Mouse (Mus musculus) CH12.LX (cell line): Measurements from ENCODE around the gene Chic1. TPM values are rescaled to one million over a fixed set of nuclear protein-coding genes. Genes with fewer than 3 reads are reported as not detected.

Source experiments
- DNase-seq: peaks from one replicate; pipeline ENCODE4 v3.0.0-alpha.2; 2013; ENCODE audit errors: extremely low read depth
- H3K27ac ChIP-seq: 2 replicates; pipeline ENCODE4 v1.5.1; 2012; ENCODE audit warnings: low read depth, mild to moderate bottlenecking, control low read depth, moderate library complexity; ENCODE audit not compliant: insufficient read depth
- H3K27me3 ChIP-seq: replicated peaks from 2 replicates; pipeline ENCODE3; 2012; ENCODE audit warnings: inconsistent platforms
- H3K36me3 ChIP-seq, 2 experiments: replicated peaks in 1 of 2; 2 replicates each; pipeline versions ENCODE3 to v1.6.1; 2012; ENCODE audit warnings: inconsistent platforms in 1 of 2, low read length in 1 of 2, mild to moderate bottlenecking in 1 of 2, mixed read lengths in 1 of 2, moderate library complexity in 1 of 2; ENCODE audit not compliant: control insufficient read depth in 1 of 2, insufficient read depth in 1 of 2
- H3K4me1 ChIP-seq, 2 experiments: 2 replicates each; pipeline ENCODE4 v1.6.1; 2012; ENCODE audit warnings: inconsistent platforms in 1 of 2, moderate library complexity in 1 of 2; ENCODE audit not compliant: insufficient read depth in 2 of 2, control insufficient read depth in 1 of 2
- H3K4me2 ChIP-seq: 2 replicates; pipeline ENCODE4 v1.6.1; 2012; ENCODE audit warnings: low read depth, mild to moderate bottlenecking, control low read depth; ENCODE audit not compliant: poor library complexity, insufficient read depth, severe bottlenecking
- H3K4me3 ChIP-seq, 3 experiments: fragments of 150-350 bp in 1 of 3; sonication (generic) in 1 of 3; replicated peaks in 1 of 3; 2 replicates each; pipeline versions ENCODE3 to v1.5.1; 2011 to 2012; ENCODE audit warnings: low read depth in 2 of 3, low read length in 2 of 3, mild to moderate bottlenecking in 2 of 3, moderate library complexity in 2 of 3, control low read depth in 1 of 3, improper control_type of control experiment in 1 of 3, inconsistent platforms in 1 of 3, mixed read lengths in 1 of 3; ENCODE audit not compliant: poor library complexity in 1 of 3
- H3K79me2 ChIP-seq: replicated peaks from 2 replicates; pipeline ENCODE4 v1.6.1; 2012; ENCODE audit warnings: mild to moderate bottlenecking, moderate library complexity; ENCODE audit not compliant: control insufficient read depth, poor library complexity, insufficient read depth, severe bottlenecking; ENCODE audit errors: extremely low read depth
- H3K9ac ChIP-seq: 2 replicates; pipeline ENCODE4 v1.6.1; 2012; ENCODE audit warnings: low read depth, mild to moderate bottlenecking, control low read depth, moderate library complexity; ENCODE audit not compliant: insufficient read depth
- H3K9me3 ChIP-seq: replicated peaks from 2 replicates; pipeline ENCODE3; 2012; ENCODE audit warnings: low read length, inconsistent platforms, mixed read lengths
- CHD2 ChIP-seq: IDR thresholded peaks from 2 replicates; pipeline ENCODE4 v1.6.1; 2011; ENCODE audit warnings: low read length, improper control_type of control experiment
- CTCF ChIP-seq, 2 experiments: IDR thresholded peaks in 1 of 2; conservative IDR thresholded peaks in 1 of 2; 2 replicates each; pipeline ENCODE4 v1.5.1; 2011 to 2012; ENCODE audit warnings: low read depth in 2 of 2, low read length in 2 of 2, improper control_type of control experiment in 1 of 2, inconsistent platforms in 1 of 2, mild to moderate bottlenecking in 1 of 2, moderate library complexity in 1 of 2
- E2F4 ChIP-seq: IDR thresholded peaks from 2 replicates; pipeline ENCODE4 v1.6.1; 2011; ENCODE audit warnings: low read depth, low read length, improper control_type of control experiment; ENCODE audit not compliant: insufficient replicate concordance
- ETS1 ChIP-seq: conservative IDR thresholded peaks from 2 replicates; pipeline ENCODE4 v1.6.1; 2012; ENCODE audit warnings: low read depth, mild to moderate bottlenecking, inconsistent platforms, low read length, improper control_type of control experiment, moderate library complexity
- GABPA ChIP-seq: IDR thresholded peaks from 2 replicates; pipeline ENCODE4 v1.6.1; 2012; ENCODE audit warnings: low read depth, low read length, improper control_type of control experiment, inconsistent platforms; ENCODE audit not compliant: insufficient replicate concordance
- HCFC1 ChIP-seq: IDR thresholded peaks from 2 replicates; pipeline ENCODE4 v1.6.1; 2012; ENCODE audit warnings: low read depth, mild to moderate bottlenecking, inconsistent platforms, low read length, improper control_type of control experiment
- IRF4 ChIP-seq: IDR thresholded peaks from 2 replicates; pipeline ENCODE4 v1.6.1; 2014; ENCODE audit warnings: low read depth, mild to moderate bottlenecking, inconsistent platforms, low read length, improper control_type of control experiment
- KAT2A ChIP-seq: IDR thresholded peaks from 2 replicates; pipeline ENCODE4 v1.6.1; 2012; ENCODE audit warnings: low read length, improper control_type of control experiment, inconsistent platforms; ENCODE audit not compliant: insufficient replicate concordance
- MAFK ChIP-seq: IDR thresholded peaks from 2 replicates; pipeline ENCODE4 v1.6.1; 2011; ENCODE audit warnings: low read length, improper control_type of control experiment; ENCODE audit not compliant: insufficient replicate concordance
- NRF1 ChIP-seq: IDR thresholded peaks from 2 replicates; pipeline ENCODE4 v1.6.1; 2014; ENCODE audit warnings: low read depth, mild to moderate bottlenecking, inconsistent platforms, low read length, improper control_type of control experiment, moderate library complexity
- PAX5 ChIP-seq: IDR thresholded peaks from 2 replicates; pipeline ENCODE4 v1.6.1; 2012; ENCODE audit warnings: low read length, inconsistent platforms, mixed read lengths
- POLR2A ChIP-seq: IDR thresholded peaks from 2 replicates; pipeline ENCODE4 v1.6.1; 2011; ENCODE audit warnings: low read depth, mild to moderate bottlenecking, improper control_type of control experiment, low read length
- POLR2AphosphoS2 ChIP-seq: IDR thresholded peaks from 2 replicates; pipeline ENCODE4 v1.6.1; 2011; ENCODE audit warnings: low read depth, low read length, improper control_type of control experiment
- SIN3A ChIP-seq: IDR thresholded peaks from 2 replicates; pipeline ENCODE4 v1.6.1; 2012; ENCODE audit warnings: low read length, improper control_type of control experiment, inconsistent platforms
- TCF12 ChIP-seq: IDR thresholded peaks from 2 replicates; pipeline ENCODE4 v1.6.1; 2014; ENCODE audit warnings: low read depth, mild to moderate bottlenecking, inconsistent platforms, low read length, improper control_type of control experiment
- USF2 ChIP-seq: conservative IDR thresholded peaks from 2 replicates; pipeline ENCODE4 v1.6.1; 2011; ENCODE audit warnings: low read depth, low read length, improper control_type of control experiment
- ZC3H11A ChIP-seq: IDR thresholded peaks from 2 replicates; pipeline ENCODE4 v1.6.1; 2012; ENCODE audit warnings: low read depth, mild to moderate bottlenecking, inconsistent platforms, low read length, improper control_type of control experiment
- ZKSCAN1 ChIP-seq: IDR thresholded peaks from 2 replicates; pipeline ENCODE4 v1.6.1; 2012; ENCODE audit warnings: low read depth, inconsistent platforms, low read length, improper control_type of control experiment, borderline replicate concordance
- dilution Hi-C: fragments of 300-500 bp; cut with MboI; formaldehyde crosslinking; loops from 2 replicates; pipeline ENCODE4 v1.14.3; 2020; ENCODE audit warnings: low sequenced_read_pairs; ENCODE audit not compliant: extremely low pct_unique_long_range_greater_than_20kb, extremely low pct_ligation_motif_present
- in situ Hi-C: fragments of 300-500 bp; cut with MboI; formaldehyde crosslinking; loops from 3 replicates; pipeline ENCODE4 v1.14.3; 2019; ENCODE audit warnings: low sequenced_read_pairs, low pct_ligation_motif_present, low pct_unique_long_range_greater_than_20kb, mixed read lengths
- polyA plus RNA-seq: library from polyadenylated mRNA; unstranded; fragments of >175 nt; gene quantifications from 2 replicates; pipeline ENCODE4 v1.2.1, GENCODE M21; 2012; ENCODE audit warnings: low read depth; ENCODE audit not compliant: insufficient read length
- total RNA-seq, 2 experiments: library from RNA; depleted of rRNA; stranded (reverse); fragments of 300-350 nt in 1 of 2; fragments of >200 nt in 1 of 2; gene quantifications; 2 replicates each; pipeline ENCODE4 v1.2.3; 2012 to 2014

Chic1 gene
- total and polyA plus RNA-seq, 3 experiments = not detected

- Histone ChIP-seq H3K4me2 (no peak overlapping the region), H3K36me3 (no peaks in the 10 kb centered on the region), H3K9ac (no peak overlapping the region), H3K27ac (no peak overlapping the region), H3K79me2 (no peaks in the 10 kb centered on the region), H3K9me3 (no peaks in the 10 kb centered on the region), H3K4me1 (peaks cover 0 to 5% of the 10 kb centered on the region in 2 experiments; a peak in 1 of 4 replicates), H3K4me3 (no peak overlapping the region), H3K27me3 (no peaks in the 10 kb centered on the region)
- TF ChIP-seq ETS1 (no peak), IRF4 (no peak)
- DNase-seq = no peak
- dilution Hi-C loops = no loop called here
- in situ Hi-C loops = no loop called here
Observed at GRCm38 (mm10) chrX:103405021-103405420, 48.7 kb downstream of the Chic1 start.

GRCm38 (mm10) chrX:103414167-103414566, 57.9 kb downstream of the Chic1 start, which contains the start of gene Tsx:
TSS of gene Tsx (plus strand) at chrX:103414467.
- no peak within 1 kb of the TSS for H3K27ac ChIP-seq
- in situ Hi-C loops (no loop called here), dilution Hi-C loops (no loop called here)
- H3K9me3 ChIP-seq = no peaks in the 10 kb centered on the region
- H3K4me1 ChIP-seq = no peaks in the 10 kb centered on the region
- H3K9ac ChIP-seq = no peak within 1 kb of the TSS
- TF ChIP-seq ZC3H11A (no peak), ETS1 (no peak), CHD2 (no peak), TCF12 (no peak), GABPA (no peak), POLR2A (no peak), KAT2A (no peak), NRF1 (no peak), MAFK (no peak), HCFC1 (no peak), IRF4 (no peak), USF2 (no peak), E2F4 (no peak), PAX5 (no peak), CTCF (conservative IDR thresholded peaks at IDR 0.05 in 1 of 2, IDR thresholded peaks at IDR 0.05 in 1 of 2; ENCODE audit: low read depth in 2 of 2, low read length in 2 of 2) (no peak), ZKSCAN1 (no peak), SIN3A (no peak), POLR2AphosphoS2 (no peak)
- H3K27me3 ChIP-seq = no peaks in the 10 kb centered on the region
- H3K4me2 ChIP-seq = no peak within 1 kb of the TSS
- H3K4me3 ChIP-seq = no peak within 1 kb of the TSS
- H3K36me3 ChIP-seq = no peaks in the 10 kb centered on the region
- no peak for DNase-seq
- no peaks in the 10 kb centered on the region for H3K79me2 ChIP-seq
